Mouse (Mus musculus) midbrain, embryonic 11.5 days (tissue): Measurements from ENCODE around the gene Elp1. TPM values are rescaled to one million over a fixed set of nuclear protein-coding genes. Genes with fewer than 3 reads are reported as not detected.
A peak's percentile ranks its signal among the peaks of the same experiment; 100 is the strongest.

Experiments
- ATAC-seq: fragments of 200-750 bp; cut with Nextera tagmentation; 2 replicates; pipeline ENCODE4 v1.8.0; 2017; ENCODE audit warnings: moderate TSS enrichment, moderate library complexity; ENCODE audit not compliant: low FRiP score
- DNase-seq: peaks from one replicate; pipeline ENCODE4 v3.0.0; 2015; ENCODE audit warnings: low spot score; ENCODE audit errors: missing footprints
- H3K27ac ChIP-seq: fragments of 300-500 bp; sonication (generic); 2 replicates; pipeline ENCODE4 v1.5.1; 2014; ENCODE audit warnings: low read depth, low read length
- H3K27me3 ChIP-seq: fragments of 300-500 bp; sonication (generic); 2 replicates; pipeline ENCODE4 v1.6.1; 2014; ENCODE audit warnings: mild to moderate bottlenecking, low read length, moderate library complexity, mixed read lengths; ENCODE audit not compliant: control insufficient read depth, insufficient read depth
- H3K36me3 ChIP-seq: fragments of 300-500 bp; sonication (generic); 2 replicates; pipeline ENCODE4 v1.6.1; 2014; ENCODE audit warnings: mild to moderate bottlenecking, low read length, moderate library complexity, mixed read lengths; ENCODE audit not compliant: control insufficient read depth, insufficient read depth
- H3K4me1 ChIP-seq: fragments of 300-500 bp; sonication (generic); 2 replicates; pipeline ENCODE4 v1.6.1; 2014; ENCODE audit warnings: low read length; ENCODE audit not compliant: control insufficient read depth, insufficient read depth
- H3K4me2 ChIP-seq: fragments of 300-500 bp; sonication (generic); 2 replicates; pipeline ENCODE4 v1.6.1; 2014; ENCODE audit warnings: mild to moderate bottlenecking, moderate library complexity
- H3K4me3 ChIP-seq: fragments of 300-500 bp; sonication (generic); 2 replicates; pipeline ENCODE4 v1.5.1; 2014; ENCODE audit warnings: low read depth, low read length
- H3K9ac ChIP-seq: fragments of 300-500 bp; sonication (generic); 2 replicates; pipeline ENCODE4 v1.6.1; 2014; ENCODE audit warnings: low read length
- H3K9me3 ChIP-seq: fragments of 300-500 bp; sonication (generic); 2 replicates; pipeline ENCODE4 v1.6.1; 2016; ENCODE audit warnings: low read length; ENCODE audit not compliant: control insufficient read depth
- WGBS: fragments of 180-500 bp; shearing (Covaris S2); extraction: QIAGEN DNeasy Blood & Tissue Kit; methylation state at CpG from one replicate; pipeline ENCODE4 v1.1.7; 2014; 5-methylcytosine and 5-hydroxymethylcytosine counted together
- polyA plus RNA-seq: library from polyadenylated mRNA; unstranded; fragments of >200 nt; fragmentation: Nextera tagmentation; extraction: Ambion mirVana; gene quantifications from 2 replicates; pipeline ENCODE4 v1.2.1, GENCODE M21; 2014

Elp1 gene
- polyA plus RNA-seq, 1 experiment from 2014 or later, result 109 TPM

- no peak overlapping the region for H3K4me2 ChIP-seq
- no peak overlapping the region for H3K27ac ChIP-seq
- ATAC-seq (no peak), DNase-seq (no peak)
- 90% methylated on average over 6 of the region's 6 CpGs for WGBS
- no peaks in the 10 kb centered on the region for H3K27me3 ChIP-seq
- H3K36me3 ChIP-seq, result no peaks in the 10 kb centered on the region
- no peaks in the 10 kb centered on the region for H3K4me1 ChIP-seq
- H3K9ac ChIP-seq, result no peak overlapping the region
- H3K9me3 ChIP-seq, result no peaks in the 10 kb centered on the region
- H3K4me3 ChIP-seq, result no peak overlapping the region
Observed at GRCm38 (mm10) chr4:56723237-56723636, 78.9 kb downstream of the Elp1 start.

GRCm38 (mm10) chr4:56722346-56722745, 79.8 kb downstream of the Elp1 start:
- no peaks in the 10 kb centered on the region for H3K36me3 ChIP-seq
- H3K27me3 ChIP-seq, result no peaks in the 10 kb centered on the region
- ATAC-seq (no peak), DNase-seq (no peak)
- no peak overlapping the region for H3K4me3 ChIP-seq
- no peaks in the 10 kb centered on the region for H3K9me3 ChIP-seq
- no peak overlapping the region for H3K4me2 ChIP-seq
- no peak overlapping the region for H3K27ac ChIP-seq
- no peak overlapping the region for H3K9ac ChIP-seq
- H3K4me1 ChIP-seq, result no peaks in the 10 kb centered on the region
- WGBS, result 76% methylated on average over 6 of the region's 6 CpGs

- Histone ChIP-seq H3K27ac (no peak overlapping the region), H3K4me1 (no peaks in the 10 kb centered on the region), H3K9me3 (no peaks in the 10 kb centered on the region), H3K4me3 (no peak overlapping the region), H3K36me3 (no peaks in the 10 kb centered on the region), H3K4me2 (no peak overlapping the region), H3K9ac (no peak overlapping the region), H3K27me3 (no peaks in the 10 kb centered on the region)
- no peak for ATAC-seq
- WGBS, result 28% methylated on average over 3 of the region's 3 CpGs
- peak; percentile 84 for DNase-seq
Observed at GRCm38 (mm10) chr4:56721469-56721868, 80.7 kb downstream of the Elp1 start.

GRCm38 (mm10) chr4:56720403-56720802, 81.7 kb downstream of the Elp1 start:
- DNase-seq, result no peak
- 92% methylated on average over 9 of the region's 9 CpGs for WGBS

GRCm38 (mm10) chr4:56719456-56719855, 82.7 kb downstream of the Elp1 start:
- no peaks in the 10 kb centered on the region for H3K9me3 ChIP-seq
- H3K4me2 ChIP-seq, result no peak overlapping the region
- no peak for DNase-seq
- 68% methylated on average over 9 of the region's 9 CpGs for WGBS
- H3K27me3 ChIP-seq, result no peaks in the 10 kb centered on the region
- H3K9ac ChIP-seq, result no peak overlapping the region
- no peak overlapping the region for H3K27ac ChIP-seq
- H3K36me3 ChIP-seq, result no peaks in the 10 kb centered on the region
- ATAC-seq, result no peak
- no peak overlapping the region for H3K4me3 ChIP-seq
- H3K4me1 ChIP-seq, result no peaks in the 10 kb centered on the region

More at GRCm38 (mm10) chr4:56720403-56720802, 81.7 kb downstream of the Elp1 start:
- no peak overlapping the region for H3K27ac ChIP-seq
- ATAC-seq, result no peak
- H3K36me3 ChIP-seq, result no peaks in the 10 kb centered on the region
- H3K4me3 ChIP-seq, result no peak overlapping the region
- no peaks in the 10 kb centered on the region for H3K4me1 ChIP-seq
- H3K9ac ChIP-seq, result no peak overlapping the region
- H3K9me3 ChIP-seq, result no peaks in the 10 kb centered on the region
- H3K4me2 ChIP-seq, result no peak overlapping the region
- H3K27me3 ChIP-seq, result no peaks in the 10 kb centered on the region

GRCm38 (mm10) chr4:56718573-56719442, 83.3 kb downstream of the Elp1 start:
- no peaks in the 10 kb centered on the region for H3K4me1 ChIP-seq
- H3K4me3 ChIP-seq, result no peak overlapping the region
- H3K9me3 ChIP-seq, result no peaks in the 10 kb centered on the region
- DNase-seq, result no peak
- no peaks in the 10 kb centered on the region for H3K36me3 ChIP-seq
- 82% methylated on average over 12 of the region's 12 CpGs for WGBS
- no peak overlapping the region for H3K4me2 ChIP-seq
- H3K27me3 ChIP-seq, result no peaks in the 10 kb centered on the region
- ATAC-seq, result no peak
- no peak overlapping the region for H3K27ac ChIP-seq
- no peak overlapping the region for H3K9ac ChIP-seq

- Histone ChIP-seq H3K27me3 (no peaks in the 10 kb centered on the region), H3K4me1 (no peaks in the 10 kb centered on the region), H3K4me2 (no peak overlapping the region), H3K27ac (no peak overlapping the region), H3K9ac (no peak overlapping the region), H3K4me3 (no peak overlapping the region), H3K36me3 (no peaks in the 10 kb centered on the region), H3K9me3 (no peaks in the 10 kb centered on the region)
- DNase-seq, result no peak
- no peak for ATAC-seq
- WGBS, result 92% methylated on average over 3 of the region's 3 CpGs
Observed at GRCm38 (mm10) chr4:56717932-56718331, 84.2 kb downstream of the Elp1 start.

GRCm38 (mm10) chr4:56716801-56717200, 85.3 kb downstream of the Elp1 start:
- Histone ChIP-seq H3K27me3 (no peaks in the 10 kb centered on the region), H3K4me2 (no peak overlapping the region), H3K9me3 (no peaks in the 10 kb centered on the region), H3K9ac (no peak overlapping the region), H3K27ac (no peak overlapping the region), H3K4me1 (no peaks in the 10 kb centered on the region), H3K4me3 (no peak overlapping the region), H3K36me3 (no peaks in the 10 kb centered on the region)
- ATAC-seq, result no peak
- DNase-seq, result no peak
- WGBS, result 66% methylated on average over 5 of the region's 5 CpGs

- H3K27me3 ChIP-seq, result no peaks in the 10 kb centered on the region
- H3K9me3 ChIP-seq, result no peaks in the 10 kb centered on the region
- no peak overlapping the region for H3K27ac ChIP-seq
- no peak overlapping the region for H3K4me3 ChIP-seq
- H3K9ac ChIP-seq, result no peak overlapping the region
- H3K4me1 ChIP-seq, result peaks cover 2% of the 10 kb centered on the region; the same call in 1 of the 2 replicates
- H3K36me3 ChIP-seq, result no peaks in the 10 kb centered on the region
- no peak for DNase-seq
- no peak for ATAC-seq
- H3K4me2 ChIP-seq, result no peak overlapping the region
- WGBS, result 86% methylated on average over 3 of the region's 3 CpGs
Observed at GRCm38 (mm10) chr4:56713155-56713554, 89.0 kb downstream of the Elp1 start.
